11 mouse cellular contexts compared by ENCODE assay signal in genomic region chr14:20768581-20768980, GRCm38 (mm10). TPM values are rescaled to one million over a fixed set of nuclear protein-coding genes. Genes with fewer than 3 reads are reported as not detected.
DNase-seq lines count a peak whose midpoint lies in the region; ATAC-seq lines count a peak whose summit lies in the region.
"Had no signal": no experiment of that assay in that cellular context is flagged by ENCODE, and none has a peak within 500 bp of the region (broad histone marks: within the 10 kb centered on the region; RNA-seq: fewer than 3 reads in every experiment).

No protein-coding gene starts in this region.

- peaks cover 5% of the 10 kb centered on the region for H3K4me1 ChIP-seq in kidney, embryonic 16.5 days (ENCODE audit: insufficient read depth, low read length)
- H3K4me1 ChIP-seq in heart, embryonic 11.5 days (ENCODE audit: control insufficient read depth, insufficient read depth, low read length), result peaks cover 43% of the 10 kb centered on the region
- peaks cover 26% of the 10 kb centered on the region for H3K4me1 ChIP-seq in lung, embryonic 15.5 days

- peaks cover 32% of the 10 kb centered on the region for H3K36me3 ChIP-seq in kidney, embryonic 16.5 days (ENCODE audit: insufficient read depth, low read length)
- H3K36me3 ChIP-seq in heart, embryonic 11.5 days (ENCODE audit: control insufficient read depth, insufficient read depth, low read length), result peaks cover 14% of the 10 kb centered on the region
- peaks cover 36% of the 10 kb centered on the region for H3K36me3 ChIP-seq in lung, embryonic 15.5 days

- WGBS in kidney, embryonic 16.5 days, result 77% methylated on average over 5 of the region's 5 CpGs
- 44% methylated on average over 5 of the region's 5 CpGs for WGBS in heart, embryonic 11.5 days (ENCODE audit: insufficient replicate concordance)
- WGBS in lung, embryonic 15.5 days, result 40% methylated on average over 5 of the region's 5 CpGs

- no peak overlapping the region for H3K9ac ChIP-seq in kidney, embryonic 16.5 days (replicated peaks; ENCODE audit: low read length)
- H3K9ac ChIP-seq in heart, embryonic 11.5 days (ENCODE audit: low read depth, low read length), result peak overlapping the region; percentile 52; the same call in 1 of the 2 replicates
- no peak overlapping the region for H3K9ac ChIP-seq in lung, embryonic 15.5 days
- H3K9ac ChIP-seq: liver, embryonic 13.5 days had no signal

- H3K27me3 ChIP-seq in kidney, embryonic 16.5 days (ENCODE audit: insufficient read depth, low read length), result no peaks in the 10 kb centered on the region
- H3K27me3 ChIP-seq in heart, embryonic 11.5 days (ENCODE audit: control insufficient read depth, insufficient read depth, low read length), result no peaks in the 10 kb centered on the region
- no peaks in the 10 kb centered on the region for H3K27me3 ChIP-seq in lung, embryonic 15.5 days
- H3K27me3 ChIP-seq: liver, embryonic 13.5 days had no signal

- H3K4me2 ChIP-seq in kidney, embryonic 16.5 days (replicated peaks; ENCODE audit: low read depth, low read length), result no peak overlapping the region
- H3K4me2 ChIP-seq in heart, embryonic 11.5 days, result 0 out of 2 replicates have a peak overlapping the region, but pooled peaks have one; percentile 1
- H3K4me2 ChIP-seq in lung, embryonic 15.5 days, result no peak overlapping the region
- H3K4me2 ChIP-seq: liver, embryonic 13.5 days had no signal

- no peaks in the 10 kb centered on the region for H3K9me3 ChIP-seq in kidney, embryonic 16.5 days (ENCODE audit: low read length)
- H3K9me3 ChIP-seq in heart, embryonic 11.5 days (replicated peaks; ENCODE audit: control insufficient read depth, low read length), result no peaks in the 10 kb centered on the region
- H3K9me3 ChIP-seq in lung, embryonic 15.5 days, result no peaks in the 10 kb centered on the region
- H3K9me3 ChIP-seq: liver, embryonic 13.5 days had no signal

- no peak overlapping the region for H3K4me3 ChIP-seq in kidney, embryonic 16.5 days (ENCODE audit: low read length)
- no peak overlapping the region for H3K4me3 ChIP-seq in heart, embryonic 11.5 days (ENCODE audit: low read depth, low read length)
- no peak overlapping the region for H3K4me3 ChIP-seq in lung, embryonic 15.5 days
- H3K4me3 ChIP-seq: liver, embryonic 13.5 days had no signal

- DNase-seq in kidney, adult 18-20 months, result no peak
- DNase-seq in NIH3T3 (ENCODE audit: low read depth) (peak; percentile 90), liver (no peak)
- DNase-seq: cerebellum, adult 9-11 months; kidney, postnatal 25 days; liver, embryonic 13.5 days had no signal

- ATAC-seq in kidney, embryonic 16.5 days (ENCODE audit: low FRiP score, low TSS enrichment), result no peak
- no peak; the same call in 1 of the 2 replicates for ATAC-seq in heart, embryonic 11.5 days (replicated peaks; ENCODE audit: insufficient number of reproducible peaks, low FRiP score, low TSS enrichment)
- ATAC-seq in lung, embryonic 15.5 days (ENCODE audit: borderline replicate concordance, extremely low read depth, low FRiP score, low TSS enrichment), result peak; percentile 85
- no peak for ATAC-seq in megakaryocyte, adult 5-6 weeks (ENCODE audit: poor library complexity, severe bottlenecking)
- no peak for ATAC-seq in megakaryocyte-erythroid progenitor cell, adult 5-6 weeks (replicated peaks; ENCODE audit: low FRiP score, low TSS enrichment, poor library complexity, severe bottlenecking)

- peak overlapping the region; percentile 6; the same call in 1 of the 2 replicates for H3K27ac ChIP-seq in kidney, embryonic 16.5 days (ENCODE audit: low read length)
- H3K27ac ChIP-seq in heart, embryonic 11.5 days (ENCODE audit: low read depth, low read length), result peak overlapping the region; percentile 92
- peak overlapping the region; percentile 82 for H3K27ac ChIP-seq in lung, embryonic 15.5 days
- H3K27ac ChIP-seq: liver, embryonic 13.5 days had no signal

RNA-seq across cellular contexts. Expression of gene Camk2g, which starts 25.3 kb away (rescaled TPM):
- 41.7 and 46.0 TPM in 2 replicates for polyA plus RNA-seq in kidney, embryonic 16.5 days (2015; fragmentation: Nextera tagmentation; extraction: Ambion mirVana)
- 61.8 and 65.6 TPM in 2 replicates for polyA plus RNA-seq in heart, embryonic 11.5 days (2014; fragmentation: Nextera tagmentation; extraction: Ambion mirVana)
- 40.8 and 41.2 TPM in 2 replicates for polyA plus RNA-seq in lung, embryonic 15.5 days (2015; fragmentation: Nextera tagmentation; extraction: Ambion mirVana)
- 24.0 and 24.3 TPM in 2 replicates for total RNA-seq in megakaryocyte, adult 5-6 weeks (2015)
- 50.1 and 61.1 TPM in 2 replicates for total RNA-seq in megakaryocyte, adult 5-6 weeks (2017)
- 7.1 and 30.8 TPM in 2 replicates for total RNA-seq in megakaryocyte-erythroid progenitor cell, adult 5-6 weeks (2014; fragmentation: Nextera tagmentation)
- 33.0 and 34.8 TPM in 2 replicates for total RNA-seq in megakaryocyte-erythroid progenitor cell, adult 5-6 weeks (2017)

RNA-seq across cellular contexts. Expression of gene Ndst2, which starts 34.2 kb away (rescaled TPM):
- polyA plus RNA-seq in kidney, embryonic 16.5 days (2015; fragmentation: Nextera tagmentation; extraction: Ambion mirVana), result 31.6 and 33.5 TPM in 2 replicates
- 18.7 and 19.1 TPM in 2 replicates for polyA plus RNA-seq in heart, embryonic 11.5 days (2014; fragmentation: Nextera tagmentation; extraction: Ambion mirVana)
- 26.0 and 26.9 TPM in 2 replicates for polyA plus RNA-seq in lung, embryonic 15.5 days (2015; fragmentation: Nextera tagmentation; extraction: Ambion mirVana)
- 55.7 and 60.3 TPM in 2 replicates for total RNA-seq in megakaryocyte, adult 5-6 weeks (2015)
- total RNA-seq in megakaryocyte, adult 5-6 weeks (2017), result 14.0 and 19.5 TPM in 2 replicates
- total RNA-seq in megakaryocyte-erythroid progenitor cell, adult 5-6 weeks (2014; fragmentation: Nextera tagmentation), result 81.5 and 88.9 TPM in 2 replicates
- total RNA-seq in megakaryocyte-erythroid progenitor cell, adult 5-6 weeks (2017), result 15.1 and 19.4 TPM in 2 replicates

Comparison
In these comparisons a context has a peak if more than half of its experiments do, and no peak if none do; other contexts are left out.
1. H3K27ac ChIP-seq: peak in every context shown above with its lines; median percentile 92 in heart, embryonic 11.5 days; 82 in lung, embryonic 15.5 days; 6 in kidney, embryonic 16.5 days.